Mouse (Mus musculus): ENCODE measurements around the gene CN725425.

The CN725425 gene

GRCm38 (mm10) chr15:91203521-91203920 is 4.2 kb downstream of the CN725425 start:
- DNase-seq (ENCODE audit: extremely low spot score, low read depth, low spot score), result no peak

GRCm38 (mm10) chr15:91206518-91206917 is 7.2 kb downstream of the CN725425 start:
- no peak for DNase-seq (ENCODE audit: extremely low spot score, low read depth, low spot score)

- DNase-seq (ENCODE audit: extremely low spot score, low read depth, low spot score), result no peak
These were observed 38.0 kb downstream of the CN725425 start for GRCm38 (mm10) chr15:91237294-91237693.

GRCm38 (mm10) chr15:91240683-91241335 is 41.5 kb downstream of the CN725425 start:
- DNase-seq (ENCODE audit: extremely low spot score, low read depth, low spot score), result no peak

- DNase-seq (ENCODE audit: extremely low spot score, low read depth, low spot score), result no peak
These were observed 51.5 kb downstream of the CN725425 start for GRCm38 (mm10) chr15:91250815-91251214.

- no peak for DNase-seq (ENCODE audit: extremely low spot score, low read depth, low spot score)
These were observed 52.5 kb downstream of the CN725425 start for GRCm38 (mm10) chr15:91251544-91252408.

- DNase-seq (ENCODE audit: extremely low spot score, low read depth, low spot score), result peak; percentile 1
These were observed 53.7 kb downstream of the CN725425 start for GRCm38 (mm10) chr15:91252956-91253355.

GRCm38 (mm10) chr15:91255308-91255707 is 56.0 kb downstream of the CN725425 start:
- DNase-seq (ENCODE audit: extremely low spot score, low read depth, low spot score), result no peak

- no peak for DNase-seq (ENCODE audit: extremely low spot score, low read depth, low spot score)
These were observed 57.8 kb downstream of the CN725425 start for GRCm38 (mm10) chr15:91257140-91257539.

GRCm38 (mm10) chr15:91260578-91260977 is 61.3 kb downstream of the CN725425 start:
- DNase-seq (ENCODE audit: extremely low spot score, low read depth, low spot score), result no peak

GRCm38 (mm10) chr15:91263926-91264325 is 64.6 kb downstream of the CN725425 start:
- DNase-seq (ENCODE audit: extremely low spot score, low read depth, low spot score), result no peak

- no peak for DNase-seq (ENCODE audit: extremely low spot score, low read depth, low spot score)
These were observed 69.2 kb downstream of the CN725425 start for GRCm38 (mm10) chr15:91268532-91268931.

GRCm38 (mm10) chr15:91275961-91276360 is 76.7 kb downstream of the CN725425 start:
- no peak for DNase-seq (ENCODE audit: extremely low spot score, low read depth, low spot score)

GRCm38 (mm10) chr15:91279571-91279970 is 80.3 kb downstream of the CN725425 start:
- no peak for DNase-seq (ENCODE audit: extremely low spot score, low read depth, low spot score)

- DNase-seq (ENCODE audit: extremely low spot score, low read depth, low spot score), result no peak
These were observed 82.2 kb downstream of the CN725425 start for GRCm38 (mm10) chr15:91281521-91281920.

- DNase-seq (ENCODE audit: extremely low spot score, low read depth, low spot score), result no peak
These were observed 83.5 kb downstream of the CN725425 start for GRCm38 (mm10) chr15:91282822-91283221.

GRCm38 (mm10) chr15:91283418-91283817 is 84.1 kb downstream of the CN725425 start:
- DNase-seq (ENCODE audit: extremely low spot score, low read depth, low spot score), result no peak

- DNase-seq (ENCODE audit: extremely low spot score, low read depth, low spot score), result no peak
These were observed 100.1 kb downstream of the CN725425 start for GRCm38 (mm10) chr15:91299319-91299835.

- DNase-seq (ENCODE audit: extremely low spot score, low read depth, low spot score), result peak; percentile 73
These were observed 102.1 kb downstream of the CN725425 start for GRCm38 (mm10) chr15:91301366-91301765.

GRCm38 (mm10) chr15:91304296-91304852 is 105.1 kb downstream of the CN725425 start:
- peak; percentile 62 for DNase-seq (ENCODE audit: extremely low spot score, low read depth, low spot score)

Measured in hindlimb bud, embryonic 11.5 days (tissue).